Mouse (Mus musculus) pancreas, adult 10 weeks (tissue): ENCODE results near the gene Mfsd4b2. TPM values are rescaled to one million over a fixed set of nuclear protein-coding genes. Genes with fewer than 3 reads are reported as not detected.

Experiments
- polyA plus RNA-seq: library from polyadenylated mRNA; stranded (reverse); fragments of 350-450 nt; fragmentation: Illumina TruSeq; extraction: RNeasy Lipid Tissue Mini Kit (QIAGEN cat#74804); gene quantifications from one replicate; pipeline ENCODE4 v1.2.3, GENCODE M21; 2015; ENCODE audit warnings: low read depth, low replicate concordance; ENCODE audit not compliant: insufficient read depth

Mfsd4b2 gene
- not detected for polyA plus RNA-seq

DNA sequence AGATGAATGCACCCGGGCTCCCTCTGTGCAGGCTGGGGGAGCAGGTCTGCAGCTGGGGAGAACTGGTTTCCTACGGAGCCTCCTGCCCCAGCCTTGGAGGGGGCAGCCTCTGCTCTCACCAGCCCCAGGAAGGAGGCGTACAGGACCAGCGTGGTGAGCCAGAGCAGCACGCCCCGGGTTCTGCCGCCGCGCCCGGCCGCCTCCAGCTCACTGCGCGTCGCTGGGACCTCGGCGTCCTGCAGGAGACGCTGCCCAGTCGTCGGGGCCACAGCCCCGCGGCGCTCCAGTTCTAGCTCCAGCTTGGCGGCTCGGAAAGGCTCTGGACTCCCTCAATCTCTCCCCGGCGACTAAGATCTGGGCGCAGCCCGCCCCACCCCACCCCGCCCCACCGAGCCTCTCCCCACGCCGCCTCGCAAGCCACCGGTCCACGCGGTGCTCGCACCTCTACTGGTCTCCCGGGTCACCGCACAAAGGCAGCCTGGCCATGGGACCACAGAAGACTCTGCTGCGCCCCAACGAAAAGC lies at the start of gene Mfsd4b2:
Gene Mfsd4b2 (minus strand): TSS at position 308 of the 524 bp plus-strand sequence.

DNA sequence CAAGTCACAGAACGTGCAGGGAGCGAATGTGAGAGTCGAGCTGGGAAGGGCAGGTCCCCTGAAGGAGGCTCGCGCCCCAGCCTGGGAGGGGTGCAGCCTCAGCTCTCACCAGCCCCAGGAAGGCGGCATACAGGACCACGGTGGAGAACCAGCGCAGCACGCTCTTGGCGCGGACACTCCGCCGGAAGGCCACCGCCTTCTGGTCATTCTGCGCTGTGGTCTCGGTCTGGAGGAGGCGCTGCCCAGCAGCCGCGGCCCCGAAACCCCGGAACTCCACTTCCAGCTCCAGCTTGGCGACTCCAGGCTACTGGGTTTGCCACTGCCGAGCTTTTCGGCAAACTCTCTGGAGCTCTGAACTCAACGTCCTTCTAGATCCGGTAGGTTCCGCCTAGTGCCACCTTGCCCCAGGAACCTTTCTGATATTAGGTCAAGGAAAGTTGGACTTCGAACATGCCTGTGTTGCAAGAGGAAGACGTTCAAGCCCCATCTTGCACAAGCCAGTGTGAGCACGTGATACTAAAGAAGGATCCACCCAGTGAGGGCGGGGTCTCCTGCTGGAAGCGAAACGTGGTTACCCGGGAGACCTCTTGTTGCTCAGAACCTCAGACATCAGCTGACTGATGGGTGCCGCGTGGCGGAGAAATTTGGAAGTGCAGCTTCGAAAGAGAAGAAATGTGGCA lies 33.2 kb upstream of the Mfsd4b2 start, which contains the start of gene Mfsd4b3:
Gene Mfsd4b3 (minus strand): TSS at position 393 of the 680 bp plus-strand sequence.

DNA sequence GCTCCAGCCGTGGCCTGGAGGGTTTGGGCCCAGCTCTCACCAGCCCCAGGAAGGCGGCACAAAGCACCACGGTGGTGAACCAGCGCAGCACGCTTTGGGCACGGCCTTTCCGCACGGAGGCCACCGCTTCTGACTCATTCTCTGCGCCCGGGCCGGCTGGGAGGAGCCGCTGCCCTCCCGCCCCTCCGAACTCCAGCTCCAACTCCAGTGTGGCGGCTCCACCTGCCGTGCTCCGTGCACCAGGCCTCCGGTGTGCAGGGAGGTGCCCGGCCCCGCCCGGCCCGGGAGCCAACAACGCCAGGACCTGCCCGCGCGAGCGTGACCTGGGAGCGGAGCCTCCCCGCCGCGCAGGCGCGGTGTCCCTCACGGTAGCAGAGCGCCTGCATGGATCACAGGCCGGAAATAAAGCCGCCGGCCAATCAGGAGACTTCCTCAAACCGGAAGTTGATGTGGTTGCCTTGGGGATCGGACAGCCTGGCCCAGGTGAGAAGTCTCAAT lies 27.8 kb downstream of the Mfsd4b2 start, which contains the start of gene Mfsd4b4:
Gene Mfsd4b4 (minus strand): TSS at position 365 of the 498 bp plus-strand sequence.

Other genes with a start within 250 kb of the Mfsd4b2 start
- 6.8 TPM for gene Rev3l, start 194.8 kb downstream of the Mfsd4b2 start, polyA plus RNA-seq
- gene Mfsd4b4, start 27.7 kb downstream of the Mfsd4b2 start, polyA plus RNA-seq = 1.3 TPM
- gene Mfsd4b3, start 33.2 kb upstream of the Mfsd4b2 start, polyA plus RNA-seq = not detected
- gene Mfsd4b5, start 59.7 kb upstream of the Mfsd4b2 start, polyA plus RNA-seq = not detected
- gene Mfsd4b1, start 98.3 kb upstream of the Mfsd4b2 start, polyA plus RNA-seq = not detected
- 4.9 TPM for gene Slc16a10, start 215.3 kb upstream of the Mfsd4b2 start, polyA plus RNA-seq